Mouse (Mus musculus) adrenal gland, adult 8-10 months (tissue): ENCODE data around the gene Mrpl43. TPM values are rescaled to one million over a fixed set of nuclear protein-coding genes. Genes with fewer than 3 reads are reported as not detected.

ENCODE experiments used
- DNase-seq: peaks from one replicate; pipeline ENCODE4 v3.0.0; 2022
- total RNA-seq, 4 experiments: library from RNA; stranded (reverse); gene quantifications; 2 replicates each; pipeline ENCODE4 v1.2.4; 2022

Mrpl43 gene
- total RNA-seq, 4 experiments from 2014 or later, result 44.2 to 57.9 (median 48.4) TPM

DNA sequence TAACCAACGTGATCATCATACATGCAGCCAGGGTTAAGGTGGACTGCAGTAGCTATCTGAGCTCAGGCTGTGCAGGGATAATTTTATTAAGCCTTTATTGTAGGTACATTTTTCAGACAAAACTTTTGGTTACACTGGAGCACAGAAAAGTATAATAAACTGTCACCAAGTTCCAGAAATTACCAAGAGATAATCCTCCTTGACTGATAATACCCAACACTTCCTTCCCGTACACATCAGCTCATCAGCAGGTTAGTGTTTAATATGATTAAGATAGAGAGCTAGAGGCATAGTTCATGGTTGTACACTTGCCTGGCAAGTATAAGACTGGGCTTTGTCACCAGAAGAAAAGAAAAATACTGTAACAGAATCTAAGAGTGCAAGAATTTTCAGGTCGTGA is 37.9 kb downstream of the Mrpl43 start:
- DNase-seq, result no peak

DNA sequence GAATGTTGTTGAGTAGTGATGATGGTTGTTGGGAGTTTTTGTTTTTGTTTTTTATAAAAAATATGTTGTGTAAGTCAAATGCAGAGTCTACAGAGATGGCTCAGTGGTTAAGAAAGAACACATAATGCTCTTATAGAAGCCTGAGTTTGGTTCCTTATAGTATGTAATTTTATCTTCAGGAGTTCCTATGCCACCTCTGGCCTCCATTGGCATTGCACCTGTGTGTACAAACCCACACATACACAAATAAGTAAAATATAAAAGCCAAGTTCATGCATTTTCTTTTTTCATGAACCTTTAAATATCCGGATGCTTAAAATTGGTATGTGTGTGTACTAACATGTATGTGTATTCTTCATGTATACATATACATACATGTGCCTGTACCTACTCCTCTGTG is 40.3 kb downstream of the Mrpl43 start:
- no peak for DNase-seq

DNA sequence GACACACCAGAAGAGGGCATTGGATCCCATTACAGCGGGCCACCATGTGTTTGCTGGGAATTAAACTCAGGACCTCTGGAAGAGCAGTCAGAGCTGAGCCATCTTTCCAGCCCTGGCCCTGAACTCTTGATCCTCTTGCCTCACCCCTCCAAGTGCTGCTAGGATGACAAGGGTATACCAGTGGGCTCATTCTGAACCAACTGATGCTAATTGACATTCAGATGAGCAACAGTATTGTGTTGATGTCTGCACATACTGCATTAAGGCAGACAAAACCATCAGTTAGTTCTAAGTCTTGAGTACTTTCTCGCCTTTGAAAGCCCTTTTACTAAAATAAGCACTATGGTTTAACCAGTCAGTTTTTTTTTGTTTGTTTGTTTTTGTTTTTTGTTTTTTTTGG is 46.6 kb downstream of the Mrpl43 start:
- no peak for DNase-seq

Other genes with a start within 250 kb of the Mrpl43 start
- 10 to 100 TPM; 22.6 to 40.9 (median 30.5) TPM for gene Slf2, start 75.3 kb downstream of the Mrpl43 start, total RNA-seq
- gene Sema4g, start 17.3 kb downstream of the Mrpl43 start, total RNA-seq, result 10 to 100 TPM in 2 of 4 experiments, 1 to 10 TPM in 2; 4.3 to 14.9 (median 10.2) TPM
- gene Twnk, start 779 bp downstream of the Mrpl43 start, total RNA-seq, result 10 to 100 TPM; 34.8 to 40.2 (median 37.5) TPM
- 100 to 1,000 TPM; 100 to 121 (median 110) TPM for gene Lzts2, start 8.0 kb upstream of the Mrpl43 start, total RNA-seq
- gene Pdzd7, start 39.3 kb upstream of the Mrpl43 start, total RNA-seq, result under 1 TPM; 0.12 to 1.00 (median 0.56) TPM
- gene Sfxn3, start 41.1 kb upstream of the Mrpl43 start, total RNA-seq, result 10 to 100 TPM; 53.1 to 96.1 (median 73.9) TPM
- 10 to 100 TPM in 2 of 4 experiments, 1 to 10 TPM in 2; 6.2 to 13.8 (median 9.5) TPM for gene Kazald1, start 68.8 kb upstream of the Mrpl43 start, total RNA-seq
- not detected for gene Tlx1, start 144.2 kb upstream of the Mrpl43 start, total RNA-seq
- gene Lbx1, start 229.4 kb upstream of the Mrpl43 start, total RNA-seq, result not detected